Mouse (Mus musculus): Measurements from ENCODE around the gene Lin54.

The Lin54 gene

GRCm38 (mm10) chr5:100415761-100416590 is 84.5 kb downstream of the Lin54 start, which contains the start of gene Sec31a:
Gene Sec31a (minus strand): TSS chr5:100416234.
- DNase-seq, result peak; percentile 97

DNA sequence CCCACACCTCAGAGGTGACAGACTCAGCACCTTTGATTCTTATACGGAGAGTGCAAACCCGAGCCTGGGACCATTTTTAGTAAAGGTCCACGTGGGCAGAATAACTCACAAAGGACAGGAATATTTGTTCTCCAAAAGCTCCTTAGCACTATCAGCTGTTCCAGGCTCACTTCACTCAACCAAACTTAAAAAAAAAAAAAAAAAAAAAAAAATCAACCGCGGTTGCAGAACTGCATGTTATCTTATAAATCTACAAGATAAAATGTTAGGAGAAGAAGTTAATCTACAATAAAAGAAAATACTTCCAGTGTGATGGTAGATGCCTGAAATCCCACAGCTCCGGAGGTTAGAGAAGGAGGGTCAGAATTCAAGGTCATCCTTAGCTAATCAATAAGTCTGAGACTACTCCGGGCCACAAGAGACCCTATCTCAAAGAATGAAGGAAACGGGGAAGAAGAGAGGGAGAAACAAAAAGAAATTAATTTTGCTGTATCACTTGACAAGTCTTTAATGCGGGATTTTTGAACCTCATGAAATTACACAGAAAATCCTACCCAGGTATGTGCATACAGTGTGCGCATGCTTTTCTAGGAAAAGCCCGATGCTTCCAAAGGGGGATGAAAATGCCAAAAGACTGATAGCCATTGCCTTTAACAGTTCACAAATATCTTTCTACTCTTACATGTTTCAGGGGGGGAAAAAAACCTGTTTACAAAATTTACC is 85.8 kb downstream of the Lin54 start:
- no peak for DNase-seq

DNA sequence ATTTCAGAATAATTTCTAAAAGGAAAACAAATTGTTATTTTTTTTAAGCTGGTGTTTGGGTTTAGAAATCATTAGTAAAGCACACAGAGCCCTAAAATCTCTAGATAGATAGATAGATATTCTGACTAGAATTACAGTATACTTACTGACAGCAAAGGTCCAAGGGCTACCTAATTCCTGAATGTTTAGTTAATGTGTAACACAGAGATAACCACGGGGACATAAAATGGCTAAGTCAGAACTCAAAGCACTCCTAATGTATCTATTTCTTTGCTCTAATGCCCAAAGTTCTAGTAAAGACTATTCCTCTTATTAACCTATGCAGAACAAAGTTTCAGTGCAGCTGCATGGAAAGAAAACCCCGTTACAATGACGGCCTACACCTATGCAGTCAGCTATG is 87.6 kb downstream of the Lin54 start:
- DNase-seq, result no peak

DNA sequence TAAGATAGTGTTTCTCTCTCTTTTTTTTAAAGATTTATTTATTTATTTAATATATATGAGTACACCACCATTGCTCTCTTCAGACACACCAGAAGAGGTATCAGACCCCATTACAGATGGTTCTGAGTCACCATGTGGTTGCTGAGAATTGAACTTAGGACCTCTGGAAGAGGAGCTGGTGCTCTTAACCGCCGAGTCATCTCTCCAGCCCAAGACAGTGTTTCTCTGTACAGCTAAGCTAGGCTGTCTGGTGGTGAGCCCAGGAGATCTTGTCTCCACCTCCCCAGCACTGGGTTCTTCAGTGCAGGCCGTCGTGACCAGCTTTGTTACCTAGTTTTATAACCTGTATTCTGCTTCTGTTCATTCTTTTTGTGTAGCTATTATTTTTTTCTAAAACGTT is 90.2 kb downstream of the Lin54 start:
- DNase-seq, result no peak

GRCm38 (mm10) chr5:100408485-100408884 is 92.0 kb downstream of the Lin54 start:
- DNase-seq, result no peak

- no peak for DNase-seq
Observed at GRCm38 (mm10) chr5:100396753-100397152, 103.7 kb downstream of the Lin54 start.

GRCm38 (mm10) chr5:100393681-100394080 is 106.8 kb downstream of the Lin54 start:
- no peak for DNase-seq

DNA sequence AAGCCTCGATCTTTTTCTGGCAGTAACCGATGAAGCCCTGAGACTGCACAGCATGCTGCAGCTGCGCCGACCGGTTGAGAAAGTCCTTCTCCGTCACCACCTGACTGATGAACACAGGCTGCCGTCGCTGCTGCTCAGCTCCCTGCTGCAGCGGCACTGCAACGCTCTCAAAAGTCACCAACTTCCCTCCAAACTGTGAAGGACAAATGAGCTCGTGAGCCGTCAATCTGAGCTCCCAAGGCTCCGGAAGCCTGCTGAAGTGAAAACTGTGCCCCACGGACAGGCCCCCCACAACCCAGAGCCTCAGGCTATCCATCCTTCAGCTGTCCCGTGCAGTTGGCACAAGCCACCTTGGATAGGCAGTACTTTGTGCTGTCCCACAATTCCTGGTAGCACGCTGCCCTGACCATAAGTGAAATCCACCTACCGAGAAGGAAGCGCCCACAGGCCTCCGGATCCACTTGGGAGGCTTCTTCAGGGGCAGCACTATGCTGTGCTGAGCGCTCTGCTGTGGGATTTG is 107.9 kb downstream of the Lin54 start:
- no peak for DNase-seq
